Mouse (Mus musculus): ENCODE measurements around the gene Ctdspl2. TPM values are rescaled to one million over a fixed set of nuclear protein-coding genes. Genes with fewer than 3 reads are reported as not detected.
"Not testable (repeated sequence)": the region's sequence is repeated elsewhere in the genome, so short reads cannot be mapped to it uniquely, and the experiment has no call there.

Gene Ctdspl2
- 1 to 10 TPM; 6.7 to 9.4 TPM for total RNA-seq (2021)
- long read RNA-seq, experiment 1, full-length matches to known transcripts = 7 of 7 reads
- long read RNA-seq, experiment 1, partial matches to known transcripts = 0 of 7 reads
- long read RNA-seq, experiment 1, other reads (novel, unspliced or antisense) = 0 of 7 reads
- long read RNA-seq, experiment 2, full-length matches to known transcripts = 6 of 7 reads
- long read RNA-seq, experiment 2, partial matches to known transcripts = 1 of 7 reads
- long read RNA-seq, experiment 2, other reads (novel, unspliced or antisense) = 0 of 7 reads

DNA sequence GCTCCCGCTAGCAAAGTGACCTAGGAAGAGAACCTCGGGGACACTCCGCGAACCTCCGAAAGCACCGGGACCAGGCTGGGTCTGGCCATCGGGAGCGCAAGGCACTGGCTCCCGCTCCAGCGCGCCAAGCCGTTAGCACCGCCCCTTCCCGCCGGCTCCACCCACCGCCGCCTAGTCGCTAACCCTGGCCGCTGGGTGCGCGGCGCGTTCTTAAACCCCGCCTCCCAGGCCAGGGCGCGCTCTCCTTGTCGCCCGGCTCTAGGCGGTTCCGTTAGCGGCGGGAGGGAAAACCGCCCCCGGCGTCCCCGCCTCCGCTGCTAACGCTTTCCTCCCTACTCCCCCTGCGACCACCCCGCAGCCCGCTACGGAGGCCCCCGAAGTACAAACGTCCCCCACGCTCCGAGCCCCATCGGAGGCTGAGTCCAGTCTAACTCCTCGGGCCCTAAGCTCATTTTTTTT, at the start of gene Ctdspl2, which contains the start of gene Mageb3:
TSS of gene Ctdspl2 (plus strand) at position 237 of the 459 bp plus-strand sequence.
TSS of gene Mageb3 (minus strand) at position 328 of the 459 bp plus-strand sequence.
- H3K27ac ChIP-seq = peak within 1 kb of the TSS; percentile 93
- intact Hi-C loops (cut with DNase I) = loop anchor here (5.0 kb wide), 1 partner anchor 72 kb away; the partner anchor contains the start of gene Eif3j1
- peak within 1 kb of the TSS; percentile 83 for H3K4me3 ChIP-seq
- TF ChIP-seq CTCF (IDR thresholded peaks at IDR 0.05) = peak; percentile 16; the same call in 1 of the 2 replicates
- peak; percentile 99 for DNase-seq

DNA sequence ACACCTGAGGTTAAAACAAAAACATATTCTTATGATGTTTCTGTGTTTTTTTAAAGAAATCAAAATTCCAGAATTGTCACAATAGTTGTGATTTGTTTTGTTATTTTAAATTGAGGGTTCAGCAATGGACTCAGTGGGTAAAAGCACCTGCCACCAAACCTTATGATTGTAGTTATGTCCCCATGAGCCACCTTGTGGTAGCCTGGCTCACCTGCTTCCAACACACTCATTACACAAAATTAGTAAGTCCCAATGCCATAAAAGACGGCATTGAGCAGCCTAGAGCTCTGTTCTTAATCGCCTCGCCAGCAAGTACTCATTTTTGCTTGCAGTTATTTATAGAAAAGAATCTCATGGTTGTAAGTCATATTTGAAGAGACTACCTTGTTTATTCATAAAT, 45.8 kb upstream of the Ctdspl2 start:
- Histone ChIP-seq H3K27ac (no peak overlapping the region), H3K4me3 (no peak overlapping the region)
- TF ChIP-seq CTCF (IDR thresholded peaks at IDR 0.05) = no peak; the same call in 1 of the 2 replicates
- intact Hi-C loops (cut with DNase I) = no loop called here
- DNase-seq = no peak

DNA sequence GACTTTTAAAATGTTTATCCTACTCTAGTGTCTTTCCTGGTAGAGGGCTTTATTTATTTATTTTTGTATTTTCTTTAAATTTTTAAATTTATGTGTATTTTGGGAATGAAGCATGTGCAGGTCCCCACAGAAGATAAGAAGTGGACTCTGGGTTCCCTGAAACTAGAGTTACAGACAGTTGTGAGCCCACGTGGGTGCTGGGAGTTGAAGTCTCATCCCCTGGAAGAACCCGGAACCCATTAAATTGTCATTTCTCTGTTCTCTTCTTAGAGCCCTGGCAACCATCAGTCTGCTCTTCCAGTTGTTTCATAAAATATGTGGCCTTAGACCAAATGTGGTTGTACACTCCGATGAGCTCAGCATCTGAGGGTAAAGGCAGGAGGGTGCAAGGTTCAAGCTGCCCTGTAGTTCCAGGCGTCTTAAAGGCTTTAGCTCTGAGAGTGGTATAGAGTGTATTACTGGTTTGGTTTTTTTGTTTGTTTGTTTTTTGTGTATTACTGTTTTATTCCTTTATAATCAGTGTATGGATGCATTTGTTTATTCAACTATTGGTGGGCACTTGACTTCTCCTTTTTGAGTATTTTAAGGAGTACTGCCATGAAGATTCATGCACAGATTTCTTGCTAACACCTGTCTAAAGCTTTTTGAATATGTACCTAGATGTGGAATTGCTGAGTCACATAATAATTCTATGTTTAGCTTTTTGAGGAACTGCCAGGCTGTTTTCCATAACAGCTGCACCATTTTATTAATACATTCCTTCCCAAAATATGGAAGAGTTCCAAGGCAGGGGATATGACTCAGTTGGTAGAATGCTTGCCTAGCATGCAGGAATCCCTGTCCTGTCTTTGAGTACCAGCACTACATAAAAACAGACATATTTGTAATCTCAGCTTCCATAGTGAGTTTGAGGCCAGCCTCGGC, 39.5 kb upstream of the Ctdspl2 start:
- no peak overlapping the region for H3K27ac ChIP-seq
- TF ChIP-seq CTCF (IDR thresholded peaks at IDR 0.05) = no peak

DNA sequence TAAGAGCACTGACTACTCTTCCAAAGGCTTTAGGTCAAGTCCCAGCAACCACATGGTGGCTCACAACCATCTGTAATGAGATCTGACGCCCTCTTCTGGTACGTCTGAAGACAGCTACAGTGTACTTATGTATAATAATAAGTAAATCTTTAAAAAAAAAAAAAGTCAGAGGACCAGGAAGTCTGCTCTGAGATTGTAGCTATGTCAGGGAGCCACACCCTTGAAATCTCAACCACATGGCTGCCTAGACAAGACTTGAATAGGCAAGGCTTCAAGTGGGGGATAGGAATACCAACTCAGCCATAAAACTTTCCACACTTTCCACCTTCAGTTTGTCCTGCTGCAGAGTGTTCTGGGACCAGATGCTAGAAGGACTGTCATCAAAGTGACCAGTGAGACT, 18.2 kb upstream of the Ctdspl2 start:
- H3K27ac ChIP-seq; DNase-seq; intact Hi-C loops (cut with DNase I); H3K4me3 ChIP-seq: not testable (repeated sequence)

More for the DNA sequence above, 39.5 kb upstream of the Ctdspl2 start:
- no peak for DNase-seq
- H3K4me3 ChIP-seq = no peak overlapping the region
- intact Hi-C loops (cut with DNase I) = no loop called here

DNA sequence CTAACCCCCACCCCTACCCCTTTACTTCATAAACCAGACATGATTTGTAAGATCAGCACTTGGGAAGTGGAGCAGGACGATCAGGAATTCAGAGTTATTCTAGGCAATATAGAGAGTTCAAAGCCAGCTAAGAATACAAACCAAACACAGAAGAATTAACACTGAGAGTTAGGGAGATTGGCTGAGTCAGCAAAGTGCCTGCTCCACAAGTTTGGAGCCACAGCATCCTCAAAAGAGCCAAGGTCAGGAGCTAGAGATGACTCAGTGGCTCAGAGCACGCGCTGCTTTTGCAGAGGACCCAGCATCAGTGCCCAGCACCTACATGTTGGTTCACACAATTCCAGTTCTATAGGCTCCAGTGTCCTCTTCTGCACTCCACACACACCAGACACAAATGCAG, 12.4 kb upstream of the Ctdspl2 start:
- DNase-seq = no peak
- intact Hi-C loops (cut with DNase I) = no loop called here
- TF ChIP-seq CTCF (IDR thresholded peaks at IDR 0.05) = no peak
- H3K4me3 ChIP-seq = no peak overlapping the region
- H3K27ac ChIP-seq = no peak overlapping the region

DNA sequence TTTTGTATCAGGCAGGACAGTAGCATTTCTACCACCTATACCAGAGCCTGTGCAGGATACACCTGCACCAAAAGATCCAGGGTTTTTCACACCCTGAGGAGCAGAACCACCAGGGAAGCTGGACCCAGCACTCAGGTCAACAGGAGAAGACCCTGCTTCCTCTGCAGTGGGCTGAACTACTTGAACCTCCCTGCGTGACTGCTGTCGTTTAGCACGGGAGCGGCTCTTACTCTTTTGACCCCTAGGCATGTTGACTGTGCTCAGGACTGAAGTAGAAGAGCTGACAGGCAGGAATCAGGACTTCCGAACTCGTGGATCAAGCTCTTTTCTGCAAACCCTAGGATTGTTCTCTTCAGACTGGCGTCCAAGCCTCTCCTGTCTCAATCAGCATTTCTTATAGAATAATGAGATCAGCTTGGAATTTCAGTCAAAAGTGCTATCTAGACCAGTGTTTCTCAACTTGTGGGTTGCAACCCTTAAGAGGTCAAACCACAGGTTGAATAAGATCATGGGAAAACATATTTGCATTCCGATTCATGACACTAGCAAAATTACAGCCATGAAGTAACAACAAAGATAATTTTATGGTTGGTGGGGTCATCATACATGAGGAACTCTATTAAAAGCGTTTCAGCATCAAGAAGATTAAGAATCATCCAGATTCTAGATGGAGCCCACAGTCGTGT, 687 bp upstream of the Ctdspl2 start:
- no peak for TF ChIP-seq CTCF (IDR thresholded peaks at IDR 0.05)
- H3K4me3 ChIP-seq = peak overlapping the region; percentile 83
- DNase-seq = no peak
- H3K27ac ChIP-seq = peak overlapping the region; percentile 93
- intact Hi-C loops (cut with DNase I) = loop anchor here (5.0 kb wide), 1 partner anchor 72 kb away; the partner anchor contains the start of gene Eif3j1

DNA sequence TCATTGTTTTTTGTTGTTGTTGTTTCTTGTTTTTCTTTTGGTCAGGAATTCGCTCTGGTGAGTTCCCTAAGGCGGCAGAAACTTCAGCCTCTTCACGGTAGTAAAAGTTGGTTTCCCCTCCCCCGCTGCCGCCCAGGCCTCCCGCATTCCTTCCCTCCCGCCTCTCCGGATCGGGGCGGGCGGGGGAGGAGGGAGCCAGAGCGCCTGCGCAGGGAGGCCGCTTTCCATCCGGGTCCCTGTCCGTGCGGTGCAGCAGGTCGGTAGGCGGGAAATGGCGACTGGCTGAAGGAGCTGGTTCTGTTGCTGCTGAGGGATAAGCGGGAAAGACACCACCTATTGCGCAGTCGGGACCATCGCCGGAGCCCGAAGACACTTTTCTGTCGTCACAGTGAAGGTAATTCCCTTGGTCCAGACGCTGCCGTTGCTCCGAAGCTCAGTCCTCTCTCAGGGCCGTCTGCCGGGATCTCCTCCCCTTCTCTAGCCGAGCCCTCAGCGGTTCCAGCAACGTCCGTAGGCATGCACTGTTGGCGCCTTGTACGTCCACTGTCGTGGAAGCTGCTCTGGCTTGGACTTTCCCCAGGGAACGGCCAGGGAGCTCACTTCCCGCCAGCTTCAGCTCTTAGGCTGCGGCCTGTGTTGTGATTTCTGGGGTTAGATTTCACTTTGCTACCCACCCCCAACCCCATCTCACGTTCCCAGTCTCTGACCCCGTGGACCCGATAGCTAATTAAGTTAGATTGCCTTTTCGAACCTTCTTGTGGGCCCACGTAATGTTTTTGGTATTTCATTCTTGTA, 620 bp downstream of the Ctdspl2 start:
- Histone ChIP-seq H3K4me3 (peak overlapping the region; percentile 83), H3K27ac (peak overlapping the region; percentile 93)
- no peak for TF ChIP-seq CTCF (IDR thresholded peaks at IDR 0.05)
- intact Hi-C loops (cut with DNase I) = loop anchor here (5.0 kb wide), 1 partner anchor 71 kb away; the partner anchor contains the start of gene Eif3j1
- DNase-seq = peak; percentile 97

DNA sequence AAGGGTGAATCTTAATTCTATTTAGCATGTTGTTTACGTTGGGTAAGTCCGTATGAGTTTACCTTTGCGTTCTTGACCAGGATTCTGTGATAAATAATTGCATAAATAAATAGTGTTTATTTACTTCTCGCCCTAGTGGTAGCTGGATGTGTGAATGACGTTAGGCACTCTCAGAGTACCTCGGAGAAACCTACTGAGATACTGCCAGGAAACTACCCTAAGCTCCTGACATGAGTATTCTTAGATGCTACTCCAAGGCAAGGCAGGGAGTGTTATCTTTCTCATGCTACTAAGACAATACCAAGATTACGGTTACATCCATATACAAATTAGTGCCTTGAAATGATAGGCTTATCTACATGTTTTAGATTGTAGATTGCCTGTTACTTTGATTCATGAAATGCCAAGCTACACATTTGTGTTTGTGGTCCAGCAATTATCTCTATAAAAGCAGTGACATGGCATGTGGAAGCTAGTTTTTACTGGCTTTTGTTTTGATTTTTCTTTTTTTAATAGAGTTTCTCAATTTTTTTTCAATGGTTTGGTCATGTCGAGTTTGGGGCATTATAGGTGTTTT, 1.5 kb downstream of the Ctdspl2 start:
- Histone ChIP-seq H3K4me3 (peak overlapping the region; percentile 83), H3K27ac (peak overlapping the region; percentile 93)
- intact Hi-C loops (cut with DNase I) = loop anchor here (5.0 kb wide), 1 partner anchor 70 kb away; the partner anchor contains the start of gene Eif3j1
- DNase-seq = no peak
- TF ChIP-seq CTCF (IDR thresholded peaks at IDR 0.05) = no peak

DNA sequence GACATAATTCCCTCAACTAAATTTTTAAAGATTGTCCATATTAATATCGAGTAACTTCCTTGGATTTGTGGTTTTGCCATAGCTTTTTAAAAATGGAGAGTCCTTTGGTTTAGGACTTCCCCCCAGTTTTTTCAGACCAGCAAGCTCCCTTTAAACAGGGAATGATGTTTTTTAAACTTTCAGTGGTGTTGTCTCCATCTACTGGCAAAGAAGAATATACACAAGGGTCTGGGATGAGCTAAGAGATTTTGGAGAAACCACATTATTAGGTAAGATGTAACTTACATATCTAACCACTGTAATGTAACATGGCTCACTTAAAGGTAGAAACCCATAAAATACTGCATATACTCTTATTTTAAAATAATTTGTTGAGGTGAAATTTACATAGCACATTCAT, 39.9 kb downstream of the Ctdspl2 start:
- intact Hi-C loops (cut with DNase I) = no loop called here
- Histone ChIP-seq H3K4me3 (no peak overlapping the region), H3K27ac (no peak overlapping the region)
- TF ChIP-seq CTCF (IDR thresholded peaks at IDR 0.05) = peak; percentile 49
- DNase-seq = no peak

DNA sequence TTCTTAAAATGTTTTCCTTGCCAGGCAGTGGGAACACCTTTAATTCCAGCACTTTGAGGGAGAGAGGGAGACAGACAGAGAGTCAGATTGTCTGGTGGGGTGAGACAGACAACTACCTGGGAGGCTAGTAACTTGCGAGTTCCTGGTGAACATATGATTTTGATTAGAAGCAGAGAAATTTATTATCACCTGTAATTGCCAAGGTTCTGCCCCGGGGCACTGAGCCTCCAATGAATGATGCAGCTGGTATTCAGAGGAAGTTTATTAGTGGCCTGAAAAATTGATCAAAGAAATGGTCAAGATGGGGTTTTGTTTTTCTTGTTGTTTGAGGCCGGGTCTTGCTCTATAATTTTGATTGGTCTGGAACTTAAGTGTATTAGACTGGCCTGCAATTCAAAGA, 53.0 kb downstream of the Ctdspl2 start:
- no peak for TF ChIP-seq CTCF (IDR thresholded peaks at IDR 0.05)
- Histone ChIP-seq H3K27ac (no peak overlapping the region), H3K4me3 (no peak overlapping the region)
- intact Hi-C loops (cut with DNase I) = no loop called here
- no peak for DNase-seq

DNA sequence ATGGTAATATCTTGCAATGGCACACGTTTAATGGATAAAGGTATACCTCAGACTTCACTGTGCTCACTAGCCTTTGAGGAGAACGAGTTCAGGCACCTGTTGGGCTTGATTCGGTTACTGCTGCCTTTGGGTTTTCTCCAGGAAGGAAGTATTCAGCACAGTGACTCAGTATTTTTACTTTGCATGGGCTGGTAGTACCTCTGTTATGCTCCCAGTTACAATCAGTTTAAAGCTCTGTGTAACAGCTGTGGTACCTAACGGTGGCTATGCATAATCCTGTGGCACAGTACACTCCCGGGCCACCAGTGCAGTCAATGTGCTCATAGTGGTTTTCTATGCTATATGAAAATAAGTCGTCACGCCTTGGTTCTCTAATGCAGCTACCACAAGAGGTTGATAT, 55.6 kb downstream of the Ctdspl2 start:
- no peak for TF ChIP-seq CTCF (IDR thresholded peaks at IDR 0.05)
- intact Hi-C loops (cut with DNase I) = no loop called here

More for the DNA sequence above, 55.6 kb downstream of the Ctdspl2 start:
- H3K4me3 ChIP-seq = no peak overlapping the region
- no peak overlapping the region for H3K27ac ChIP-seq
- DNase-seq = no peak
